Mouse (Mus musculus): ENCODE measurements around the gene Acot6. TPM values are rescaled to one million over a fixed set of nuclear protein-coding genes. Genes with fewer than 3 reads are reported as not detected.

Acot6 gene
- total RNA-seq, 2 experiments from 2014 or later = 4.8 to 5.3 TPM

DNA sequence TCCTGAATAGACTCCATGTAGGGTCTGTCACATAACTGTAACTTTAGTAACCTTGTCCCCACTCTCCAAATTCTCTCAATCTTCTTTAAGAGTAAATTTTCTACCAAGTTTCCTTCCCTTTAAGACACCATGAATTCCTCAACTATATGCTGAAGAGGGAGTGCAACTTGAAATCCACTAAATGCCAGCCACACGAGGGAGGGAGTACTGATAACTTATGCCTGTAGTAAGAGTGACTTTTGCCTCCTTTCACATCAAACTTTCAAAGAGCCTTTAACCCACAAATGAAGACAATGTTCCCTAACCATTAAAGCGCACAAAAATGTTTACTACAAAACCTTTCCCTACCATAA, 1.0 kb downstream of the Acot6 start:
- DNase-seq = no peak

GRCm38 (mm10) chr12:84107012-84107411, 6.6 kb downstream of the Acot6 start:
- DNase-seq = no peak

- no peak for DNase-seq
These were observed 7.2 kb downstream of the Acot6 start for GRCm38 (mm10) chr12:84107692-84108091.

DNA sequence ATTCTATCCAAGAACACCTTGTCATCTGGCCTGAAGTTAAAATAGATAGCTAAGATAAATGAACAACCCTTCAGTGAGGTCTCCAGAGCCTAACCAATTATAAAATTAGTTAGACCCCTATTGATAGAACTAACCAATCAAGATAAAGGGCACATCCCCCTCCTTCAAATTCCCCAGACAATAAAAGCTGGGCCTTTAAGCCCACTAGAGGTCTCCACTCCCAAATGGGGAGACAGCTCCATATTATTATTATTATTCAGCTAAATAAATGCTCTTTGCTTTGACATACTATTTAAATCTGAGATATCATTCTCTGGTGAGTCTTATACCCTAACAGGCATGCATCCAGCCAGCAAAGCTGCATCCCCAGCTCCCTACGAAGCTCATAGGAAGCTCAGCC, 9.5 kb downstream of the Acot6 start:
- no peak for DNase-seq

DNA sequence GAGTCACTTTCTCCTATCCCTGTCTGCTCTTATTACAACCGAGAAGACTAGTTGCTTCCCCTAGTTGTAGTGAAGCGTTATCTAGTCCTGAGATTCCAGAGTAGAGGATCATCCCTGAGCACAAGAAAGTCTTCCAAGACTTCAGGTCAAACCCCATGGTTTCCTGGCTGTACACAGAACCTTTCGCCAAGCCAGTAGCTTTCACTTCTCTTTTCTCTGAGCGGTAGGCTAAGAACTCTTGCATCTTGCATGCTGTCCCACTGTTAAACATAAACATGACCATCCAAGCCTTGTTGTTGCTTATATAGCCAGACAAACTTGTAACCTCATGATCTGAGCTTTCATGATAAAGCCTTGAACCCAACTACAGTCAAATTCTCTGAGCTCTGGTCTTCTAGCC, 10.4 kb downstream of the Acot6 start:
- no peak for DNase-seq

DNA sequence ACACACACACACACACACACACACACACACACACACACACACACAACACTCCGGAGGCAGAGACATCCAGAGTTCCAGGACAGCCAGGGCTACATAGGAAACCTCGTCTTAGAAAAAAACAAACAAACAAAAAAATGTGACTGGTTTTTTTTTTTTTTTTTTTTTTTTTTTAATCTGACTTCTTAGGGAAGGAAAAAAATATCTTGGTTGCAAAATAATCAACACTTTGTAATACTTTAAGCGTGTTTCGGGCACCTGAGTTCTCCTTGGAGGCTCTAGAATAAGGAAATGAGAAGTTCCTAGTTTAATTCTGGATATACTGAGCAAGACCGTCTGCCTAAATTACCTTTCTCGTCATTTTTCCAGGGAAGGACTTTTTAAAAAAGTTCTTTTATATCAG, 13.2 kb downstream of the Acot6 start:
- no peak for DNase-seq

GRCm38 (mm10) chr12:84114153-84114994, 13.9 kb downstream of the Acot6 start, which contains the start of gene Dnal1:
Gene Dnal1, plus strand, starts transcription at chr12:84114366.
- DNase-seq = peak; percentile 94

- no peak for DNase-seq
These were observed 19.1 kb downstream of the Acot6 start for GRCm38 (mm10) chr12:84119584-84119983.

DNA sequence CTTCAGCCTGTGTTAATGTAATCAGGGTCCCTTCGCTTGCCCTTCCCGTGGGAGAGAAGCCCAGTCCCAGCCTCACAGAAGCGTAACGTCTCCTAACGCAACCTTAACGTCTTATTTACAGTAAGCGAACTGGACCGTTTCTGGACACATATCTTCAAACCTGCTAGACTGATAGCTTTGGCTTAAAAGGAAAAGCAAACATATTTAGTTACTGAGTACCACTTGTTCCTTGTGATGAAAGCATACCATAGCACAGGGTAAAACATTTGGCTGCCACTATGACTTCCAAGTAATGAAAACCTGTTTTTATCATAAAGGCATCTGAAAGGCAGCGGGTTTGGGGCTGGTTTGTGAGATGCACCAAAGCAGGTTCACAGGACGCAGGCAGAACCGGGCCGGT, 25.4 kb downstream of the Acot6 start:
- no peak for DNase-seq

DNA sequence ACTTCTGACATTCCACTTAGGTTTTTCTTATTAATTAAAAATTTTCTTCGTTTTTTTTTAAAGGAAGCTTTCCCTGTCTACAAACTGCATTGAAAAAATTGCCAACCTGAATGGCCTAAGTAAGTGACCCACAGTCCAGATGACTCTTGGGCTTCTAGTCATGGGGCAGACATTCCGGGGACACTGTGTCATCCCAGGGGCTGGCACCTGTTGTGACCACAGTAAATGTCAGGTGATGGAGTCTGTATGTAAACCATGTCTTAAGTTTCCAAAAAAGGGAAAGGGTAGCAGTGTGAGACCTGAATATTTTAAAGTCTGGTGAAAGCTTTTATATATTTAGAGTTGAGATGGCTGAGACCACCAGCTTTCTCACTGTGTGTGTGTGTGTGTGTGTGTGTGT, 26.4 kb downstream of the Acot6 start:
- DNase-seq = no peak

DNA sequence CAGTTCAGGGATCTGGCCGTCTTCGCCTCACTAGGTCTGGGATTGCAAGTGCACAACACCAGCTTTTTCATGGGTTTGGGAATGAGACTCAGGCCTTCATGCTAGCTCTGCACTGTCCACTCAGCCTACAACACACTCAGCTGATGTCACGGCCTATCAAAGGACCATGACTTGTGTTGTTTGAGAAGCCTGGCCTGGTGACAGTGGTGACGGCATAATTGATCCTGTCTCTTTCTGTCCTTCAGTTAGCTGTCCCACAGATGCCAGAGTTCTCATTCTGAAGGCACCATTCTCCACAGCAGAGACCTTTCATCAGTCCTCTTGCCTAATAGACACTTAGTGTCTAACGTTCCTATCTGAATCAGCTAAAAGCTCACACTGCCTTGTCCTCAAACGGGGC, 28.1 kb downstream of the Acot6 start:
- DNase-seq = no peak

- DNase-seq = no peak
These were observed 29.5 kb downstream of the Acot6 start for GRCm38 (mm10) chr12:84129931-84130330.

DNA sequence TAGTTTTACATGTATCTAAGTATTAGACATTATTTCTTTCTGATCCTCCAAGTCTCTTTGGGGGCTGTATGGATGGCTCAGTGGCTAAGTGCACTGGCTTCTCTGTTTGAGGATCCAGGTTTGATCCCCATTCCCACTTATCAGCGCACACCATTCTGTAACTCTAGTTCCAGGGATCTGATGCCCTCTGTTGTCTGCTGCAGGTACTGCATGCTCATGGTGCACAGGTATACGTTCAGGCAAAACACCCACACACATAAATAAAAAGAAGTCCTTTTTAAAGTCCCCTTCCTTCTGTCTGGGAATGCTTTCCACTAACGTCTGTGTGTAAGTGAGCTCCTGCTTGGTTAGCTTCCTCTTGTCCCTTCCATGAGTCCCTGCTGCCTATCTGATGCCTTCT, 31.8 kb downstream of the Acot6 start:
- peak; percentile 52 for DNase-seq

GRCm38 (mm10) chr12:84137131-84137530, 36.7 kb downstream of the Acot6 start:
- DNase-seq = no peak

GRCm38 (mm10) chr12:84140135-84140534, 39.7 kb downstream of the Acot6 start:
- no peak for DNase-seq

- no peak for DNase-seq
These were observed 40.8 kb downstream of the Acot6 start for GRCm38 (mm10) chr12:84141271-84141670.

DNA sequence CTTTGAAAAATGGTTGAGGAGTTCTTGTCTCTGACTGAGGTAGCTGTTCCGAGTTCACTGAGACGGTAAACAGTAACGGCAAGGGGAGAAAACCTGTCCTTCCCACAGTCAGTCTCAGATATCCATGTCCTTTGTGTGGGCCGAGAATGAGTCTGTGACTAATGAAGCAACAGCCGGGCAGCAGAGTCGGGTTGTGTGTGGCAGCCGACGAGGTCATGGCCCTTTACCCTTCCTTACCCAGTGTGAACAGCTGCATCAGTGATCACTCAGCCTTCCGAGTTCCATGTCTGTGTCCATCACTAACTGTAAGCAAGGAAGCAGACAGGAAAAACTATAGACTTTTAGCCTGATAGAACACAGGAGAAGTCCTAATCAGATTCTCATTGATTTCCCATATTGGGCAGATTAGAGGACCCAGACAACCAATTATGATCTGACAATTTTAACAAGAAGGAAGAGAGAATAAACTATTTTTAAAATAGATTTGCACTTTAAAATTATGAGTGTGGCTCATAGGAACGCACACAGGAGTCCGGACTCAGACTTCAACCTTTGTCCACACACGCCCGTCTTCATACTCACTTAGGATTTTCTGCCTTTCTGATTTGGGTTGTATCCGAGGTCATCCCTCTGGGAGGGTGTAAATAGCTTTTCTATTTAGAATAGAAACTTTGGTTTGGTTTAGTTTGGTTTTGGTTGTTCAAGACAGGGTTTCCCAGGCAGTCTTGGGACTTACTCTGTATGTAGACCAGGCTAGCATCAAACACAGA, 42.0 kb downstream of the Acot6 start:
- DNase-seq = no peak

GRCm38 (mm10) chr12:84147954-84148621, 47.6 kb downstream of the Acot6 start, which contains the start of gene Pnma1:
Gene Pnma1, minus strand, starts transcription at chr12:84148489.
- peak; percentile 76 for DNase-seq

DNA sequence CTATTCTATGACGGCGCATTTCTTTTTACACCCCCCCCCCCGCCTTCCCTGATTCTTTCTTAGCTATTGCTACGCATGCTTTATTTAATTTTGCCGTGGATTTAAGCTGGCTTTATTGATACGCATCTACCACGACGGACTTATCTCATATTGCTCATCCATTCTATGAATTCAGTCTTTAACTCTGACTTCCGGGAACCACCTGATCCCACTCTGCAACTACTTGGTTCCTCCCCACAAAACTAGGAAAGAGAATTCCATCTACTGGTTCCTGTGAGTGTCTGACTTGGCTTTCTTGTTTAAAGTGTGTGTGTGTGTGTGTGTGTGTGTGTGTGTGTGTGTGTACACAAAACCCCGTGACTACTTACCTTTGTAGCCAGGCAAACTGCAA, 48.2 kb downstream of the Acot6 start:
- DNase-seq = no peak

- DNase-seq = no peak
These were observed 49.5 kb downstream of the Acot6 start for GRCm38 (mm10) chr12:84149971-84150370.

GRCm38 (mm10) chr12:84150976-84151375, 50.5 kb downstream of the Acot6 start:
- DNase-seq = no peak

DNA sequence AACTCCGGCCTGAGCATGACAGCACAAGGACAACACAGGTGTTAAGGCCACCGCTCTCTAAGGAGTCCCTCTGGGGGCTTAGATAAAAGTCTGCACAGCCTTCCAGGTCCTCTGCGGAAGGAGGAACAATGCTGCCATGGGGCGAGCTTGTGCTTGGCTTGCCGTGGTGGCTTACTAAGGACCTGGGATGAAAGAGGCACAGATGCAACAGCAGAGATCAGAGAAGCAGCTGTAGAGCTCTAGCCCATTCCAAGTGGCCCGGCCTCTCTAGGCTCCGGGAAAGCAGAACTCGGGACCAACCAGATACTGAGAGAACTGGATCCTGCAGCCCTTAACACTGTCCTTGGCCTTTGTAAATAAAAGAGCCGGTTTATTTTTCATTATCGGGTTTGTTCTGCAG, 51.5 kb downstream of the Acot6 start:
- no peak for DNase-seq

Data from adrenal gland, postnatal 10 days (tissue).